Mouse (Mus musculus) common myeloid progenitor, adult 5-6 weeks (primary cell): ENCODE measurements around the gene Jarid2. TPM values are rescaled to one million over a fixed set of nuclear protein-coding genes. Genes with fewer than 3 reads are reported as not detected.

ENCODE experiments used
- ATAC-seq: replicated peaks from 2 replicates; pipeline ENCODE4 v1.8.0; 2016; ENCODE audit warnings: low read depth, mild to moderate bottlenecking, moderate TSS enrichment, inconsistent platforms; ENCODE audit not compliant: poor library complexity, severe bottlenecking
- total RNA-seq: library from RNA; stranded (forward); fragments of 200-1000, 187-1606 nt; gene quantifications from 2 replicates; pipeline ENCODE4 v1.2.3, GENCODE M21; 2017

Jarid2 gene
- total RNA-seq, 1 experiment from 2014 or later, result 44.5 TPM

DNA sequence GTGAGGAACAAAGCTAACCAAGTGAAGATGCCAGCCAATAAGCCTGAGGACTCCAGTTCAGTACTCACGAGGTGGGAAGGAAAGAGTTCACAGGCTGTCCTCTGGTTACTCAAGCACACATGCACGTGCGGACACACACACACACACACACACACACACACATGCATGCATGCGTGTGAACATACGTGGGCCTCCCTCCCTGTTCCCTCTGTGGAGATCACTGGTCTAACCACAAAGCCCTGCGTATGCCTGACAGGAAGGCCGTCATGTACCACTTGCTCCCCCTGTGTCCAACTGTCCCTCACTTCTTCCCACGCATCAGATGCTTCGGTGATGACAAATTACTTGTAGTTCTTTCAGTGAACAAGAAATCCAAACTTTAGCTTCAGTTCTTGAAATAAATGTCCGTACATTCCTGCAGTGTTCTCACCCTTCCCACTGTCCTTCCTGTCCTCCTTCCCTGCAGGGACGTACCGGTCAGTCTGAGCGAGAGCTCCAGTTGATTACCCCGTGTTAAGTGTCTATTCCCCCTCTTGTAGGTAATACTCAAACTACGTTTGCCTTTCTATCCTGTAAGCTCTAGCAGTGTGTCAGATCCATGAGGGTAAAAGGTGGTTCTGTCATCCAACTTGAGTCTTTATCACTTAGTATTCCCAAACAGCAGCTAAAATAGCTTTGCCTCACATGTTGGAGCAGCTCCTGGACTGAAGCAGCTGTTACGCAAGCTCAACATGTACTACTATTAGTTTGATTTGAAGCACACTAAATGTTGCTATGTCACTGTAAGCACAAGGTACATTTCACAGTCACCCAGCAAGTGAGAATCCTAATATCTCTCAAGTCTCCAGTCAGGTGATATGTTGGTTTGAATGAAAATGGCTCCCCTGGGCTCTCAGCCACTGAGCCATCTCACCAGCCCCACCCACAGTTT lies 219.3 kb downstream of the Jarid2 start:
- ATAC-seq, result no peak

DNA sequence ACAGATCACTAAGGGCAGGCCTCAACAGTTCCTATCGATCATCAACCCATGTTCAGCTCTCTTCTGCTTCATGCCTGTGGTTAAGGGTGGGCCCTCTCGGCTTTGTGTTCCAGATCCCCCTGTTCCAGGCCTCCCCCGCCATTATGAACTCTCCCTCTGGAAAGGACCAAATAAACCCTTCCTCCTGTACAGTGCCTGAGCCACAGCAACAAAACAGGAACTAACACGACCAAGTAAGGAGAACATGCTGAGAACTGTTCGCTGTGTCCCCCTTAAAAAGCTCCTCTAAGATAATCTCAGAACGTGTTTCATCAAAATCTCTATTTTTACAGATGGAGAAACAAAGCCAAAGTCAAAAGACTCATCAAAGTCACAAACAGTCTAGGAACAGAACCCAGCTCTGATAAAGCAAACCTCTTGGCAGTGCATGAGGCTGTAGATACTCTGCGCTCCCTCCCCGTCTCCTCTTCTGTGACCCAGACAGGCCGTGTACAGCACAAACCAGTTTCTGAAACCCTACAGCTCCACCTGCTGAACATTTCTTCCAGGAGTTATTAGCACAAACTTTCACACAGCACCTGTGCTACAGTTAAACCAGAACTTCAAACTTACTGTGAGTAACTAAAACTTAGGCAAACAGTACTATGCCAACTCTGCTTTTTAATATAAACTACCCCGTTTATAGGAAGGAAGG lies 223.3 kb downstream of the Jarid2 start:
- peak; percentile 66 for ATAC-seq

DNA sequence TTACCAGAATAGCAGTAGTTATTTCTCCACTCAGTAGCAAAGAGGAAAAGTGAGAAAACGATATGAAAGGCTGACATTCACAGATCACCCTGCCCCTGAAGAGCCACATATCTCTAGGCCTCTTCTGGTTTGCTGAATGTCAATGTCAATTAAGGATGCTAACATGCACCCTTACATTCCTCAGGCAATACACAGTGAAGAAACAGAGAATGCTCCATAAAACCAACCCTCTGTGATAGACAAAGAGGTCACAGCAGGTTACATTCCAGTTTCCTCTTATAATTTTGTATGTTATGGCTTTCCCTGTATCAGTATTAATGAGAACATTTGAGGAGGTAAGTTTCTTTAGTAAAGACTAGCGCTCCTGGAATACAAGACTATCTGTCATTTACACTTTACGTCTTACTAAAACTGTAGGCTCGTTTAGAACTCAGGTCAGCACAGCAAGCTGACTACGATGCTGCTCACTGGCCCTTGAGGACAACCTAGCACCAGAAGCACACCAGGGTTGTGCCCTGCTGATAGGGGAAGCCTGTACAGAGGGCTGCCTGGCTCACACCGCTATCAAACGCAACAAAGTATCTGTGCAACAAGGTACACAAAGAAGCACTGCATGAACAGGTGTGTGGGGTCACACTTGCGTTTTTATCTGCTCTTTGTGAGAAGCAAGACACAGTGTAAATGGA lies 224.4 kb downstream of the Jarid2 start:
- ATAC-seq, result no peak

DNA sequence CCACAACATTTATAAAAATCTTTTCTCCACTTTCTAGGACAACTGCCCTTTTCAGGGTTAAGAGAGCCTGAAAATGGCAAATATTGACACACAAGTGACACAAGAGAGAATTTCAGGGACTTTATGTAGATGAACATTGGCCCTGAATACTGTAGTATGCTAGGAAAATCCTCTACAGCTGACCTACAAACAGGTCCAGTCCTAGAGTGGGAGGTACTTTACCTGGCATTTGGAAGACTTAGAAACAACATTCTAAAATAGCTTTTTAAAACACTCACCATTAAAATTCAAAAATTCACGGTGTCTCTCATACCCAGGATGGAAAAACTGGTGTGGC lies 224.9 kb downstream of the Jarid2 start:
- no peak for ATAC-seq

DNA sequence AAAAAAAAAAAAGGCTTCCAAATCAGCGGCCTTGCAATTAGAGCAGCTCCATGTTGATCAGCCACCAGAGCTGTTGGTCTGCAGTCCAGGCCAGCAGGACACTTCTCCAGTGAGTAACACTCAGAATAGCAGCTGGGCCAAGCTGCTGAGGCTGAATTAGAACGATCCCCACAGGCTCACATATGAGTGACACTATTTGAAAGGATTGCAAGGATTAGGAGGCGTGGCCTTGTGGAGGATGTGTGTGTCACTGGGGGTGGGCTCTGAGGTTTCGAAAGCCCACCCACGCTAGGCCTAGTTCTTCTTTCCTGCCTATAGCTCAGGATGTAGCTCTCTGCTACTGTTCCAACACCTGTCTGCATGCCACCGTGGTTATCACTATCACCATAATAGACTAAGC lies 226.5 kb downstream of the Jarid2 start:
- ATAC-seq, result no peak

DNA sequence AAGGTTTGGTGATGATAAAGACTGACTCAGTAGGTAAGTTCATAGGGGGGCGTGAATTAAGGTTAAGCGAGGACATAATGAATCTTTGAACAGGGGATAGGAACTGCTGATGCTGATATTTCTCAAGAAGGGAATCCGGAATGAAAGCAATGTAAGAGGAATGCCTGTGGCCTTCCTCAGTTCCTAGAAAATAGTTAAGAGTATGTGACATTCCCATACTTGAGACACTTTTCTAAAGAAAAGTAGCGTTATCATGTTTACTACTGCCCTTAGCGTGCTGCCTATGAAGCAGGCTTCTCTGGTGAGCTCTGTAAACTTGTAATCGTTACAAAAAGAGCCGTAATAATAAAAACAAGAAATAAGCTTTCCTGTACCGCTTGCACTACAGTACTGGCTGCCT lies 227.8 kb downstream of the Jarid2 start:
- no peak for ATAC-seq

DNA sequence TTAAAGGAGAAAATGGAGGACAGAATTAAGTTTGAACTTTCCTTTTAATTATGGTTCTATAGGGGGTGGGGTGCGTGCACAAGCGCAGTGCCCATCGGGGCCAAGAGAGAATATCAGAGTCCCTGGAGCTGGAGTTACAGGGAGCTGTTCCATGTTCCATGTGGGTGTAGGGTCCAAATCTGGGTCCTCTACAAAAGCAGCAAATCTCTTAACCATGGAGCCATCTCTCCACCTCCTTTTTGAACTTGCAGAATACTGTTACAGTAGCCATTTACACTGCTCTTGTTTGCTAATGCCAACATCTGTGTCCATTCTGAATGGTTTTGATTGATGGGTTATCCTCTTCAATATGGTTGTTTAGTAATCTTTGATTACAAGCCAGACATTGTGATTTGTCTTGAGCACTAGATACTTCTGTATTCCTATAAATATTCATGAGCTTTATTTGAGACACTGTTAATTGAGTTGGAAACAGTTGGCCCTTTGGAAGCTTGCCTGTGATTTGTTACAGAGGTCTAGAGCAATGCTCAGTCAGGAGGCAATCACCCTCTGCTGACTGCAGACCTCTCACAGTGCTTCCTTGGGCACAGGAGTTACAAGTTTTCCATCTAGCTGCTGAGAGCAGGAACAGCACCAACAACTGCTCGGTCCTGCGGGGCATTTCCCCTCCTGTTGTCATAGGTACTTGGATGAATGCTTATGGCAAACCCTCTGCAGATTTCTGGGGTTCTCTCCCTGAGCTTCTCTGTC lies 231.4 kb downstream of the Jarid2 start:
- ATAC-seq, result no peak
